Mouse (Mus musculus) C2C12 (cell line): ENCODE results near the gene Elovl6. TPM values are rescaled to one million over a fixed set of nuclear protein-coding genes. Genes with fewer than 3 reads are reported as not detected.

Experiments
- H3K27me3 ChIP-seq: one replicate; pipeline ENCODE4 v1.6.1; 2011; ENCODE audit not compliant: control insufficient read depth, insufficient read depth, insufficient read length
- H3K36me3 ChIP-seq: one replicate; pipeline ENCODE4 v1.6.1; 2011; ENCODE audit not compliant: control insufficient read depth, insufficient read depth
- H3K4me3 ChIP-seq: one replicate; pipeline ENCODE4 v1.5.1; 2011; ENCODE audit warnings: mild to moderate bottlenecking, control low read depth; ENCODE audit not compliant: poor library complexity, insufficient read depth, severe bottlenecking
- H3K79me2 ChIP-seq: one replicate; pipeline ENCODE4 v1.6.1; 2011; ENCODE audit not compliant: control insufficient read depth, insufficient read depth
- H3K79me3 ChIP-seq: one replicate; pipeline ENCODE4 v1.6.1; 2011; ENCODE audit warnings: low read depth, control low read depth
- H3ac ChIP-seq: one replicate; pipeline ENCODE3; 2011; ENCODE audit warnings: low read depth; ENCODE audit not compliant: control insufficient read depth, insufficient read length
- CEBPB ChIP-seq: IDR thresholded peaks from one replicate; pipeline ENCODE4 v1.6.1; 2011; ENCODE audit warnings: low read depth, mild to moderate bottlenecking, control low read depth, moderate library complexity
- CTCF ChIP-seq: IDR thresholded peaks from one replicate; pipeline ENCODE4 v1.5.1; 2011; ENCODE audit not compliant: control insufficient read depth, insufficient read depth, insufficient read length
- FOSL1 ChIP-seq: IDR thresholded peaks from one replicate; pipeline ENCODE4 v1.8.0; 2011; ENCODE audit warnings: mild to moderate bottlenecking, low read length; ENCODE audit not compliant: poor library complexity, insufficient read depth, severe bottlenecking
- MAX ChIP-seq: IDR thresholded peaks from one replicate; pipeline ENCODE4 v1.6.1; 2011; ENCODE audit warnings: mild to moderate bottlenecking, control low read depth
- MYOD1 ChIP-seq: IDR thresholded peaks from one replicate; pipeline ENCODE4 v1.6.1; 2011; ENCODE audit warnings: low read depth; ENCODE audit not compliant: control insufficient read depth, insufficient read length
- MYOG ChIP-seq: IDR thresholded peaks from one replicate; pipeline ENCODE4 v1.6.1; 2011; ENCODE audit not compliant: control insufficient read depth, insufficient read length; ENCODE audit errors: extremely low read depth
- USF1 ChIP-seq: IDR thresholded peaks from one replicate; pipeline ENCODE4 v1.6.1; 2011; ENCODE audit warnings: low read depth, mild to moderate bottlenecking, control low read depth, moderate library complexity
- polyA plus RNA-seq: library from polyadenylated mRNA; unstranded; fragments of >200 nt; fragmentation: generic; extraction: Trizol; gene quantifications from one replicate; pipeline ENCODE4 v1.2.1, GENCODE M21; 2012; ENCODE audit warnings: missing spikeins

Elovl6 gene
- polyA plus RNA-seq, 1 experiment: 8.0 TPM

- no peaks in the 10 kb centered on the region for H3K79me2 ChIP-seq
- H3K79me3 ChIP-seq: no peaks in the 10 kb centered on the region
- H3K4me3 ChIP-seq: no peak overlapping the region
- no peak for TF ChIP-seq MYOG
- TF ChIP-seq MYOD1: no peak
- TF ChIP-seq CEBPB: no peak
- no peak for TF ChIP-seq MAX
- TF ChIP-seq CTCF: no peak
- no peak for TF ChIP-seq USF1
- TF ChIP-seq FOSL1: no peak
- no peaks in the 10 kb centered on the region for H3K27me3 ChIP-seq
- H3ac ChIP-seq: no peak overlapping the region
- H3K36me3 ChIP-seq: no peaks in the 10 kb centered on the region
Measured at GRCm38 (mm10) chr3:129527046-129527445, 5.1 kb upstream of the Elovl6 start.

GRCm38 (mm10) chr3:129529311-129529710 is 2.8 kb upstream of the Elovl6 start:
- H3K27me3 ChIP-seq: no peaks in the 10 kb centered on the region
- H3K79me3 ChIP-seq: peaks cover 5% of the 10 kb centered on the region
- H3ac ChIP-seq: no peak overlapping the region
- H3K79me2 ChIP-seq: peaks cover 19% of the 10 kb centered on the region
- no peak for TF ChIP-seq CTCF
- no peak for TF ChIP-seq FOSL1
- TF ChIP-seq MYOD1: no peak
- no peak for TF ChIP-seq CEBPB
- no peak for TF ChIP-seq MAX
- no peak for TF ChIP-seq MYOG
- no peak for TF ChIP-seq USF1
- H3K36me3 ChIP-seq: no peaks in the 10 kb centered on the region
- no peak overlapping the region for H3K4me3 ChIP-seq

- H3ac ChIP-seq: no peak overlapping the region
- H3K79me2 ChIP-seq: peaks cover 30% of the 10 kb centered on the region
- peaks cover 16% of the 10 kb centered on the region for H3K79me3 ChIP-seq
- H3K27me3 ChIP-seq: no peaks in the 10 kb centered on the region
- TF ChIP-seq USF1 (no peak), CTCF (no peak), MYOD1 (no peak), FOSL1 (no peak), MYOG (no peak)
- no peaks in the 10 kb centered on the region for H3K36me3 ChIP-seq
- no peak overlapping the region for H3K4me3 ChIP-seq
Measured at GRCm38 (mm10) chr3:129530461-129530860, 1.7 kb upstream of the Elovl6 start.

- Histone ChIP-seq H3K27me3 (no peaks in the 10 kb centered on the region), H3K4me3 (peak overlapping the region; percentile 80), H3K79me2 (peaks cover 52% of the 10 kb centered on the region), H3K79me3 (peaks cover 27% of the 10 kb centered on the region), H3K36me3 (peaks cover 6% of the 10 kb centered on the region), H3ac (peak overlapping the region; percentile 92)
- TF ChIP-seq CEBPB (no peak), MYOG (no peak), MYOD1 (no peak), USF1 (no peak), MAX (no peak), FOSL1 (no peak), CTCF (no peak)
Measured at GRCm38 (mm10) chr3:129532865-129533742, 949 bp downstream of the Elovl6 start.

GRCm38 (mm10) chr3:129533743-129534530 is 1.8 kb downstream of the Elovl6 start:
- no peaks in the 10 kb centered on the region for H3K27me3 ChIP-seq
- peaks cover 60% of the 10 kb centered on the region for H3K79me2 ChIP-seq
- peak overlapping the region; percentile 80 for H3K4me3 ChIP-seq
- peaks cover 32% of the 10 kb centered on the region for H3K79me3 ChIP-seq
- peaks cover 9% of the 10 kb centered on the region for H3K36me3 ChIP-seq
- H3ac ChIP-seq: peak overlapping the region; percentile 92
- TF ChIP-seq USF1 (no peak), MYOG (no peak), CEBPB (no peak), MYOD1 (no peak), FOSL1 (no peak), CTCF (no peak), MAX (no peak)

GRCm38 (mm10) chr3:129535444-129535843 is 3.3 kb downstream of the Elovl6 start:
- TF ChIP-seq MYOG (no peak), MYOD1 (no peak), CEBPB (no peak), USF1 (no peak), MAX (no peak), FOSL1 (no peak), CTCF (no peak)
- no peak overlapping the region for H3K4me3 ChIP-seq
- no peak overlapping the region for H3ac ChIP-seq
- peaks cover 22% of the 10 kb centered on the region for H3K36me3 ChIP-seq
- peaks cover 75% of the 10 kb centered on the region for H3K79me2 ChIP-seq
- H3K27me3 ChIP-seq: no peaks in the 10 kb centered on the region
- peaks cover 38% of the 10 kb centered on the region for H3K79me3 ChIP-seq
